Mouse (Mus musculus) monocyte, adult 5-6 weeks (primary cell): Measurements from ENCODE around the gene Cep41. TPM values are rescaled to one million over a fixed set of nuclear protein-coding genes. Genes with fewer than 3 reads are reported as not detected.
A peak's percentile ranks its signal among the peaks of the same experiment; 100 is the strongest.

Experiments used
- ATAC-seq: fragments of 153-309, 156-312 bp; replicated peaks from 2 replicates; pipeline ENCODE4 v1.8.0; 2017; ENCODE audit warnings: mild to moderate bottlenecking; ENCODE audit not compliant: low TSS enrichment, insufficient number of reproducible peaks, severe bottlenecking, poor library complexity, low FRiP score
- total RNA-seq: library from RNA; stranded (forward); fragments of 200-1000, 200-491, 200-594 nt; gene quantifications from 3 replicates; pipeline ENCODE4 v1.2.3, GENCODE M21; 2017

The Cep41 gene
- total RNA-seq, 1 experiment from 2014 or later, result 1.0 TPM

- ATAC-seq, result no peak
Measured at GRCm38 (mm10) chr6:30644462-30644861, 49.1 kb downstream of the Cep41 start.

GRCm38 (mm10) chr6:30643694-30644460 lies 49.7 kb downstream of the Cep41 start:
- no peak for ATAC-seq

GRCm38 (mm10) chr6:30638674-30639268 lies 54.8 kb downstream of the Cep41 start, which contains the start of gene Cpa1:
Cpa1 (plus strand) TSS chr6:30639218.
- no peak for ATAC-seq

- no peak for ATAC-seq
Measured at GRCm38 (mm10) chr6:30636186-30636842, 57.2 kb downstream of the Cep41 start.

GRCm38 (mm10) chr6:30635361-30635862 lies 58.1 kb downstream of the Cep41 start:
- no peak for ATAC-seq

- ATAC-seq, result no peak
Measured at GRCm38 (mm10) chr6:30629989-30630388, 63.6 kb downstream of the Cep41 start.

- ATAC-seq, result no peak
Measured at GRCm38 (mm10) chr6:30628152-30628551, 65.4 kb downstream of the Cep41 start.

- ATAC-seq, result no peak
Measured at GRCm38 (mm10) chr6:30624763-30625162, 68.8 kb downstream of the Cep41 start.

GRCm38 (mm10) chr6:30621986-30622389 lies 71.6 kb downstream of the Cep41 start:
- no peak for ATAC-seq

GRCm38 (mm10) chr6:30620994-30621393 lies 72.6 kb downstream of the Cep41 start:
- no peak for ATAC-seq

- no peak for ATAC-seq
Measured at GRCm38 (mm10) chr6:30620591-30620990, 73.0 kb downstream of the Cep41 start.

GRCm38 (mm10) chr6:30619606-30620005 lies 73.9 kb downstream of the Cep41 start:
- ATAC-seq, result no peak

GRCm38 (mm10) chr6:30618735-30619134 lies 74.8 kb downstream of the Cep41 start:
- no peak for ATAC-seq

- no peak for ATAC-seq
Measured at GRCm38 (mm10) chr6:30617959-30618590, 75.5 kb downstream of the Cep41 start.

- no peak for ATAC-seq
Measured at GRCm38 (mm10) chr6:30617020-30617958, 76.3 kb downstream of the Cep41 start.

GRCm38 (mm10) chr6:30616491-30616941 lies 77.0 kb downstream of the Cep41 start:
- ATAC-seq, result peak; percentile 60

- ATAC-seq, result no peak
Measured at GRCm38 (mm10) chr6:30615741-30616140, 77.8 kb downstream of the Cep41 start.

GRCm38 (mm10) chr6:30614251-30614650 lies 79.3 kb downstream of the Cep41 start:
- ATAC-seq, result no peak
